Mouse (Mus musculus) retina, embryonic 14.5 days (tissue): ENCODE data around the gene U2af2.
A peak's percentile ranks its signal among the peaks of the same experiment; 100 is the strongest.
"Not testable (repeated sequence)": the region's sequence is repeated elsewhere in the genome, so short reads cannot be mapped to it uniquely, and the experiment has no call there.

Experiments
- DNase-seq: peaks from one replicate; pipeline ENCODE4 v3.0.0-alpha.2; 2015; ENCODE audit warnings: low spot score

U2af2 gene

DNA sequence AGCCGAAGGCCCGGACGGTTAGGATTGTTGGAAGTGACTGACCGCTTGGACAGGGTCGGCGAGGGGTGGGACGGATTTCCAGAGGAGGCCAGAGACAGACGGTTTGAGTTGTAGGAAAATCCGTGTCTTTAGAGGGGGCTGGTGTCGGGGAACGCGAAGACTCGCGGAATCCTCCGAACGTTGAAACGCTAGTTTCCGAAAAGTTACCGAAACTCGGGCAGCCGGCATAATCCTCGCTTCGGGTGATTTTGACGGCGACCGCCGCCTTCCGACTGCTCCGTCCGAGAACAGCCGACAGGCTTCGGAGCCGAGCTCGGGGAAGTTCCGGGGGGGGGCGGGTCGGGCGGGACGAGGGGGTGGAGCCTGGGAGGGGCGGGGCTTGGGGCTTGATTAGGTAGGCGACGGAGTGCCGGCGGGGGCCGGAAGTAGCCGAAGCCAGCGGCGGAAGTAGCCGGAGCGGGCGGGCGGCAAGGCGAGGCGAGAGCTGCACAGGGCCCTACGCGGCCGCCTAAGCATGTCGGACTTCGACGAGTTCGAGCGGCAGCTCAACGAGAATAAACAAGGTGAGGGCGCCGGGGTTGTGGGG is at the start of gene U2af2:
Gene U2af2 (plus strand): TSS at position 370 of the 586 bp plus-strand sequence.
- peak; percentile 92 for DNase-seq

GRCm38 (mm10) chr7:5012681-5013513 is 49.0 kb upstream of the U2af2 start:
- no peak for DNase-seq

DNA sequence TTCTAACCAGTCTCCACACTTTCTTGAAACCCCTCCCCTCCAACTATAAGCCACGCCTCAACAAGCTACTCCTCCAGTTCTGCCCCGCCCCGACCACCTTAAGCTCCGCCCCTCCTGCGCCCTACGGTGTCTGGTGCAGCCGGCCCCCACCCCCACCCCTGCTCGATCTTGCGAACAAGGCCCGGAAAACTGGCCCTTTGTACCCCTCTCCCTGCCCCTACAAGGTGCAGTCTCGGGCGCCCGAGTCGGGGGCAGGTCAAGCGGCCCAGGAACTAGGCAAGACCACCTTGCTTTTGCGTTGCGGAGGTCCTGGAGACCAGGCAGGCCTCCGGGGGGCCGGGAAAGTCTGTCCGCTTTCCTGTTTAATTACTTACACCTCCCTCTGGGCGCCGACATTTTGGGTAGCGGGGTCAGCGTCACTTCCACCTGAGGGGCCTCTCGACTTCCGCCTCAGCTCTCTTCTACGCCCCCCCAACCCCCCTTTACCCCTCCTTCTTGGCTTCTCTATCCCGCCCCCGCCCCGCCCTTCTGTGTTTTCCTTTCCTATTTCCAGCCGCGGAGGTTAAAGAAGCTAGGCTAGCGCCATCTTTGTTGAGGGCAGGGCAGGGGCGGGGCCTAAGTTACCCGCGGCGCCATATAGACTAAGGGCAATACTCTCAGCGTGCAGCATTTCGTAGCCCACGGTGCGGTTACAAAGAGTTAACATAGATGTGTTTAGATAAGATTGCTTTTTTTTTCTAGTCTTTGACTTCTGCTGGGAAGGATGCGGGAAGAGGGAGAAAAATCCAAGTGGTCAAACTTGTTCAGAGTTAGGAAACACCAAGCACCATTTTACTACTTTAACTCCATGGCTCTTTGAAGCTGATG is 47.5 kb upstream of the U2af2 start, which contains the start of the genes Zfp524 and Fiz1:
Gene Zfp524 (plus strand): TSS at position 165 of the 867 bp plus-strand sequence.
Gene Fiz1 (minus strand): TSS at position 447 of the 867 bp plus-strand sequence.
- DNase-seq: peak; percentile 99

DNA sequence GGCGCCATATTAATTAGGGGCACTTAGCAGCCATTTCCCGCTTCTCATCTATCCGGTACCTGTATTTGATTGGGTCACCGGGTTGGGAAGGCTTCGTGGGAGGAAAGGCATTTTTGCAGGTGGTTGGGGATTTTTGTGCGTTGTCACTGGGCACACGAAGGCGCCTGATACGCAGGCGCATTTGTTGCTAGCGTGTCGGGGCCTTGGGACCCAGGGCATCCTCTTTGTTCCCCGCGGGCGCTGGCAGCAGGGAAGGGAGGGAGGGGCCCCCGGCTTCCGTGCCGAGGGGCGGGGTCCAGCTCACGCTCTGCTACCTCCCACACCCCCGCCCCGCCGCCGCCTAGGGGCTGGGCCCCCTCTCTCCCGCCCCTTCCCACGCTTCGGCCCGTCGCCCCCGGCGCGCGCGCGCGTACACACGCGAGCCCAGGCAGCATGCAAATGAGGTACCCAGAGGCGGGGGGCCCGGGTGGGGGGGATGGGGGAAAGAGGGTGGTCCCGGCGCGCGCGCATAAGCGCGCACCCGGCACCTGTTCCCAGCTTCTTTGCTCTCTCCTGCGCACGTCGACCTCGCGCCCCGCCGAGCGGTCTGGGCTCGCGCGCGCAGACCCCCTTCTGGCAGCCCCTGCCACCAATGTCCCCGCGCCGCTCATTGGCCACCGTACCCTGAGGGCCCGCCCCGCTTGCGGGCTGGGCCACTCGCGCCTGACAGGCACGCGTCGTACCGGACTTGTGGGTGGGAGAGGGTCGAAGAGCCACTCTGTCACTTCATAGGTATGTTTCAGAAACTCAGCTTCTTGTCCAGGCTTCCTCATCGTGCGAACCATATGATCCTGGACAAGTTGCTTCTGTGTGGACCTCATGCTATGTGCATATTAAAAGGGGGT is 46.6 kb upstream of the U2af2 start, which contains the start of gene Gm44973:
Gene Gm44973 (plus strand): TSS at position 379 of the 884 bp plus-strand sequence.
- peak; percentile 95 for DNase-seq

- no peak for DNase-seq
These were observed 45.9 kb upstream of the U2af2 start for GRCm38 (mm10) chr7:5016057-5016456.

DNA sequence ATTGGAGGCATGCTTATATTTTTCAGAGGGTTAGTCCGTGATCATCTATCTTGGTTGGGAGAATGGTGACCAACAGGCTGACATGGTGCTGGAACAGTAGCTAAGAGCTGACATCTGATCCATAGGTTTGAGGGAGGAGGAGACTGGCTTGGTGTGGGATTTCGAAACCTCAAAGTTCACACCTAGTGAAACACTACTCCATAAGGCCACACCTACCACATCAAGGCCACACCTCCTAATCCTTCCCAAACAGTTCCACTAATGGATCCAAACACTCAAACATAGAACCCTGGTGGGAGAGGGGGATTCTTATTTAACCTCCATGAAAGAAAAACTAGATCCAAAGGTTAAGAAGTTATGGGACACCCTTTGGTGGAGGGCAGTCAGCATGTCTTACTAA is 45.0 kb upstream of the U2af2 start:
- no peak for DNase-seq

- no peak for DNase-seq
These were observed 44.6 kb upstream of the U2af2 start for GRCm38 (mm10) chr7:5017352-5017751.

DNA sequence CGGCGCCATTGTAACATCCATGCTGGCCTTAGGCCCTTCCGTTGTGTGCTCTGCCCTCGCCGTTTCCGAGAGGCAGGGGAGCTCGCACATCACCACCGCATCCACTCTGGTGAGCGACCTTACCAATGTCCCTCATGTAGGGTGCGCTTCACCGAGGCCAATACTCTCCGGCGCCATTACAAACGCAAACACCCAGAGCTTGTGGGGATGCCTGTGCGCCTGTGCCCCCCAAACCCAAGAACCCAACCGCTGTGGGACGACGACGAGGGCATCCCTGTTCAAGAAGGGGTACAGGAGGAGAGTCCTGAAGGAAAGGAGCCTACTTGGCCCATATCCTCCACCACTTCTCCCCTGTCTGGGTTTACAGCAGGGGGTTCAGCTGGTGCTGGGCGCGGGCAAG is 44.0 kb upstream of the U2af2 start:
- no peak for DNase-seq

- not testable (repeated sequence) for DNase-seq
These were observed 42.4 kb upstream of the U2af2 start for GRCm38 (mm10) chr7:5019576-5019975.

DNA sequence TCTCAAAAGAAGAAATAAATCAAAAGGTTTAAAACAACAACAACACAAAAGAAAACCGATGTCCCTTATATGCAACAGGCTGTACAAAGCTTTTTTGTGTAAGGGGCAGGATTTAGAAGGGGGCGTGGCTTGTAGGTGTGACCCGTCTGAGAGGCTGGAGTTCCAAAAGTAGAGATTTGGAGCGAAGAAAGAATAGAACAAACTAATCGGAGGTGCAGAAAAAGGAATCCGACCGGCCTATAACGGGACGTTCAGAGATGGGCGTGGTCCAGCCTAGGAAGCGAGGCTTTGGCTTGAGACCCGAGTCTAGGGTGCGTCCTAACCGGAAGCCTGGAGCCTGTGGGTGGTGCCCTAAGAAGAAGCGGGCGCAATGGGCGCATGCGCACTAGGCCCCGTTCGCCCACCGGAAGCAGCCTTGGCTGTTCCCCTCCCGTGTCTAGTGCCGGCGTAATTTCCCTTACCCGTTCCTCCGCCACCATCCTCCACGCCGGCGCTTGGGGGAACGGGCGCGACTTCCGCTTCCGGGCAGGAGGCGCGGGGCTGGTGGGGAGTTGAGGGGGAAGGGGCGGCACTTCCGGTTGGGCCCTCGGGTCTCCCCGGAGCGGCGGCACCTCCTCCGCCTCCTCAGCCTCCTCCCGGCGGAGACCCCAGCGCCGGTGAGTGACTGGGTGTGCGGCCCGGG is 41.8 kb upstream of the U2af2 start, which contains the start of the genes Zfp865 and Ccdc106:
Gene Zfp865 (plus strand): TSS at position 377 of the 682 bp plus-strand sequence.
Gene Ccdc106 (plus strand): TSS at position 554 of the 682 bp plus-strand sequence.
- peak; percentile 100 for DNase-seq

- DNase-seq: peak; percentile 15
These were observed 41.3 kb upstream of the U2af2 start for GRCm38 (mm10) chr7:5020685-5021084.

DNA sequence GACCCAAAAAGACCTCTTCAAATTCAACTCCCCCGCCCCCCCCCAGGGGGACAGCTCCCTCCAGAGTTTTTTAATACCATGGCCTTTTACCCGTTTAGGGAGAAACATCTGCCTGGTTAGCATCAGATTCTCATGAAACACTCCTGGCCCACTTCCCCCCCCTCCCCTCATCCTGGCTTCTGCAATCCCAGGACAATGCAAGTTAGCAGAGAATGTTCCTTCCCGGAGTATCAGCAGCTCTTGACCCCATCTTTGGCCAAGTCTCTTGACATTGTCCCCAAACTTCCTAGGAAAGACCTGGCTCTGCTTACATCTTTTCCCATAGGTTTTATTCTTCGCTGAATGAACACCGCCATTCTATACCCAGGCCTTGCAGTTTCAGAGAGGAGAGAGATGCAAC is 40.7 kb upstream of the U2af2 start:
- no peak for DNase-seq

- DNase-seq: no peak
These were observed 32.4 kb upstream of the U2af2 start for GRCm38 (mm10) chr7:5029543-5029942.

DNA sequence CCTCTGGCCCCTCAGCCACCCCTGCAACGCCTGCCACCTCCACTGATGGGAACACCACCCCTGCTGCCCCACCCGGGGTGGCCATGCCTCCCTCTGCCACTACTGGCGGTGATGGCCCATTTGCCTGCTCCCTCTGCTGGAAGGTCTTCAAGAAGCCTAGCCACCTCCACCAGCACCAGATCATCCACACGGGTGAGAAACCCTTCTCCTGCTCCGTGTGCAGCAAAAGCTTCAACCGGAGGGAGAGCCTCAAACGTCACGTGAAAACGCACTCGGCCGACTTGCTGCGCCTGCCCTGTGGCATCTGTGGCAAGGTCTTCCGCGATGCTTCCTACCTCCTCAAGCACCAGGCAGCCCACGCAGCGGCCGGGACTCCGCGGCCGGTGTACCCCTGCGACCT is 32.0 kb upstream of the U2af2 start:
- DNase-seq: no peak

DNA sequence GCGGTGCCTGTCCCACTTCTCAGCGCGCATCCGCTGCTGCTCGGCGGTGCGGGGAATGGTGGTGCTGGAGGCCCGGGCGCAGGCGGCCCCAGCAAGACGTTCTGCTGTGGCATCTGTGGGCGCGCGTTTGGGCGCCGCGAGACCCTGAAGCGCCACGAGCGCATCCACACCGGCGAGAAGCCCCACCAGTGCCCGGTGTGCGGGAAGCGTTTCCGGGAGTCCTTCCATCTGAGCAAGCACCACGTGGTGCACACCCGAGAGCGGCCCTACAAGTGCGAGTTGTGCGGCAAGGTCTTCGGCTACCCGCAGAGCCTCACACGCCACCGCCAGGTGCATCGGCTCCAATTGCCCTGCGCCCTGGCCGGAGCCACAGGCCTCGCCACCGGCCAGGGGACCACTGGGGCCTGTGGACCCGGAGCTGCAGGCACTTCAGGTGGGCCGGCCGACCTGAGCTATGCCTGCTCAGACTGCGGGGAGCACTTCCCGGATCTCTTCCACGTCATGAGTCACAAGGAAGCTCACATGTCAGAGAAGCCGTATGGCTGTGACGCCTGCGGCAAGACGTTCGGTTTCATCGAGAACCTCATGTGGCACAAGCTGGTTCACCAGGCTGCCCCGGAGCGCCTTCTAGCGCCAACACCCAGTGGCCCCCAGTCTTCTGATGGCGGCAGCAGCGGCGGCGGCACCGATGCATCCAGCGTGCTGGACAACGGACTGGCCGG is 31.2 kb upstream of the U2af2 start:
- no peak for DNase-seq

DNA sequence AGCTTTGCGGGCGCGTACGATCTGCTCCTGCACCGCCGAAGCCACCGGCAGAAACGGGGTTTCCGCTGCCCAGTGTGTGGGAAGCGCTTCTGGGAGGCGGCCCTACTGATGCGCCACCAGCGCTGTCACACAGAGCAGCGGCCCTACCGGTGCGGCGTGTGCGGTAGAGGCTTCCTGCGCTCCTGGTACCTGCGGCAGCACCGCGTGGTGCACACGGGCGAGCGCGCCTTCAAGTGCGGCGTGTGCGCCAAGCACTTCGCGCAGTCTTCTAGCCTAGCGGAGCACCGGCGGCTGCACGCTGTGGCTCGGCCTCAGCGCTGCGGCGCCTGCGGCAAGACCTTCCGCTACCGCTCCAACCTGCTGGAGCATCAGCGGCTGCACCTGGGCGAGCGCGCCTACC is 30.4 kb upstream of the U2af2 start:
- no peak for DNase-seq

DNA sequence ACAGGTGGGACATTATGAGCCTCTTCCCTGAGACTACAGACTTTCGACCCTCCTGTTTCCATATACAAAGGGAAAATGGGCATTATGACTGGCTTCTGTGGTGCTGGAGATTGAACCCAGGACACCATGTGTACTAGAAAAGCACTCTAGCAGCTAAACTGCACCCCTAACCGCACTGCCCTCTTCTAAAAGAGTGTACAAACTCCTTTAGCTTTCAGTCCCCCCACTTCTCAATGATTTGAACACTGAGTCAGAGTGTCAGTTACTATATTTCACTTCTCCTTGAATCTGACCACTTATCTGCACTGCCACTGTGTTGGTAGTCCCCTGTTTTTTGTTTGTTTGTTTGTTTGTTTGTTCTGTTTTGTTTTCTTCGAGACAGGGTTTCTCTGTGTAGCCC is 28.1 kb upstream of the U2af2 start, which contains the start of gene 4632433K11Rik:
Gene 4632433K11Rik (plus strand): TSS at position 301 of the 400 bp plus-strand sequence.
- DNase-seq: no peak

DNA sequence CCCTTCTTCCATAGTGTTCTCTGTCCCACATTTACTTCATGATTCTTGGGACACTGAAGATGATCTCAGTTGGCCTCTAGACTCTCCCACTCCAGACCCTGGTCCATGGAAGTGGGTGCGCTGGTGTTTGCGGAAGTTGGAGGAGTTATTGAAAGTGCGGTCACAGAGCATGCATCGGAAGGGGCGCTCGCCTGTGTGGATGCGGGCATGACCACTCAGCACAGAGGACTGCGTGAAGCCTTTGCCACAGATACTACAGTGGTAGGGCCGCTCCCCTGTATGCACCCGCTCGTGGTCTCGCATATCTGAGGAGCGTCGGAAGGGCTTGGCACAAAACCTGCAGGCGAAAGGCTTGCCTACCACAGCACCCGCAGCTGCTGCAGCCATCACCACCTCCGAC is 26.3 kb upstream of the U2af2 start:
- DNase-seq: no peak

GRCm38 (mm10) chr7:5036136-5036535 is 25.8 kb upstream of the U2af2 start:
- no peak for DNase-seq

GRCm38 (mm10) chr7:5037026-5037425 is 24.9 kb upstream of the U2af2 start:
- DNase-seq: no peak
